Mouse (Mus musculus) c-Kit-negative CD71-positive TER-119-positive erythroid progenitor cells, embryonic 14.5 days (primary cell): ENCODE measurements around the gene Prkcb.

Experiments
- DNase-seq: peaks from one replicate; pipeline ENCODE4 v3.0.0-alpha.2; 2013; ENCODE audit warnings: low read depth, low spot score

Gene Prkcb

GRCm38 (mm10) chr7:122367303-122368007, 78.9 kb downstream of the Prkcb start:
- no peak for DNase-seq

- no peak for DNase-seq
Observed at GRCm38 (mm10) chr7:122370488-122370887, 81.9 kb downstream of the Prkcb start.

GRCm38 (mm10) chr7:122371947-122372346, 83.4 kb downstream of the Prkcb start:
- DNase-seq = no peak

- no peak for DNase-seq
Observed at GRCm38 (mm10) chr7:122372349-122372748, 83.8 kb downstream of the Prkcb start.

- no peak for DNase-seq
Observed at GRCm38 (mm10) chr7:122376845-122377244, 88.3 kb downstream of the Prkcb start.

- no peak for DNase-seq
Observed at GRCm38 (mm10) chr7:122377967-122378366, 89.4 kb downstream of the Prkcb start.

- no peak for DNase-seq
Observed at GRCm38 (mm10) chr7:122378473-122378872, 89.9 kb downstream of the Prkcb start.

DNA sequence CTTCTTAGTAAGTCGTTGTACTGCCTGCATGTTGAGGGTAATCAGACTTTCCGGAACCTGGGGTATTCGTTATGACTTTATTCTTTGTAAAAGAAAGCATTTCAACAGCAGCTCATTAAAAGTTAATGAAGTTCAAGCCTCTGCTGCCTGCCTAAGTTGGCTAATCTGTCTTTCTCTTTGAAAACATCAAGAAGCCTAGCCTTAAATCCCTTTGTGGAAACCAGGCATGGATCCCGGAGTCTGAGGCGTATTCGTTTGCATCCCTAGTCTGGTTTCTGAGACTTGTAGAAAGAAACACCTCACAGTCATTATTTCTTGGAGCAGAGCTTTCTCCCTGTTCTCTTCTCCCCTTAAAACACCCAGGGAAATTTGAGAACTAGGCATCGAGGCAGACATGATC, 90.7 kb downstream of the Prkcb start:
- DNase-seq = no peak

DNA sequence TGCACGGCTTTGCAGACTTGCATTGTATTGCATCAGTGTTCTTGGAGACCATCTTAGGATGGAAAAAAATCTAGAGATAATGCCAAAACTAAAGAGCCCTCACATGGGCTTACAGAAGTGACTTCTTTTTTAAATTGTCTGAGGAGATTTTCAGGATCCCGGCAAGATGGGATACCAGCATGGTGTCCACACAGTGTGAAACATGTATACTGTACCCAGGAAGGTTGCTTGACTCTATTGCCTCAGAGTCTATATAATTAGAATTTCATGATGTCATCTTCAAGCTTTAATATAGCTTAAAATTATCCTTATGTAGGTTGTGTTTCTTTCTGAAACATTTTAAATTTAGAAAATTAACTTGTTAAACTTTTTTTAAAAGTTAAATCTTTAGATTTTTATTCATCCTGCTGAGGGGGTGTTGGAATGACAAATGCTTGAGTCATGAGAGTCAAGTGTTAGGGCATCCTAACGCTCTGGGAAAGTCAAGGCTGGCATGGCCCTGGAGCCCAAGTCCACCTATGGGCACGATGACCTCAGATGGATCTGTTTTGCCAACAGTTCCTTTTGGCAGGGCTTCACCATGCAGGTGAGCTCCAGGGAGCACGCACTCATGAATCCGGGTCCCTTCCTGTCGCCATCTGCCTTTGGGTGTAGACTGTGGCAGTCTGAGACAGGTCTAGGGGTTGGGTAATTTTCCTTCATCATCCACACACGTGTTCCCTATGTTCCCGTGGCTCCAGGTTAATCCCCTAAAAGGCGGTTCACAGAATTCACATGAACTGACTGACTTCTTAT, 92.0 kb downstream of the Prkcb start:
- DNase-seq = no peak

DNA sequence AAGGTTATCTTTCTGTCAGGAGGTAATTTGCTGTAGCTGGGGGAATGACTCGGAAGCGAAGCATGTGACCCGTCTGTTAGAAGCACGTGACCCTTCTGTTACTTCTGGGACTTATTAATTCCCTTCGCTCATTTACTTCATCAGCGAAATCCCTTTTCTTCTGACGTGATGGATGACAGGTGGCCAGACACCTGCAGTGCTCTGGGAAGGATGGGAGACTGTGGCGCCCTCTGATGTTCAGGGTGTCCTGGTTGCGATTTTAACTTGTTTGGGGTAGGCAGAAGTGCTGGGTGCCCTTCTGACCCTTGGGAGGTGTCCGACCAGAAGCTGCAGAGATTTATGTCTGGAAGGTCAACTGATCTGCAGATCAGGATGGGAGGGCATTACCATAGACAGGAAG, 93.0 kb downstream of the Prkcb start:
- no peak for DNase-seq

DNA sequence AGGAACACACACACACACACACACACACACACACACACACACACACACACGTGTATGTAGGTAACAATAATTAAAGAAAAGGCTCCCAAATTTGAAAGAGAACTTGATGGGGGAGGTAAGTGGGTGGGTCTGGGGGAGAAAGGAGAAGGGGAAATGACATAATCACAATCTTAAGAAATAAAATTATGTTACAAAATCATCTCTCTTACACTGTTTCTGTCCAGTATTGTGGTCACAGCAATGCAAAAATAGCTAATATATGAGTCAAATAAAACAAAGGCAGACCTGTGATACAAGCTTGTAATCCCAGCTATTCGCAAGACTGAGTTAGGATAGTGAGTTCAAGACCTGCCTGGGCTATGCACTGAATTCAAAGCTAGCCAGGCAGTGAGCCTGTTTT, 94.7 kb downstream of the Prkcb start:
- no peak for DNase-seq

- DNase-seq = no peak
Observed at GRCm38 (mm10) chr7:122384891-122385290, 96.3 kb downstream of the Prkcb start.

DNA sequence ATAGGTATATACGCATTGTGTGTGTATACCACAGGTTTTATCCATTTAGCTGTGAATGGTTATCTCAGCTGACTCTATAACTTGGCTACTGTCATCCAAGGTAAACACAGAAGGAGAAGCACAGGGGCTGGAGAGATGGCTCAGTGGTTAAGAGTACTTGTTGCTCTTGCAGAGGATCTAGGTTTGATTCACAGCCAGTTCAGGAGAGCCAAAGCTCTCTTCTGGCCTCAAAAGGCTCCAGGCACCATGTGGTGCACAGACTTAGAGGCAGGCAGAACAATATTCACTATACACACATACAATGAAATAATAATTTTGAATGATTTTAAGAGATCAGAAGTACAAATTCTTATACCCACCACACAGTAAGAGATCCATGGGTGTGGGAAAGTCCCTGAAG, 98.0 kb downstream of the Prkcb start:
- DNase-seq = no peak

- no peak for DNase-seq
Observed at GRCm38 (mm10) chr7:122387896-122388295, 99.3 kb downstream of the Prkcb start.

GRCm38 (mm10) chr7:122388858-122389257, 100.3 kb downstream of the Prkcb start:
- DNase-seq = no peak

- DNase-seq = no peak
Observed at GRCm38 (mm10) chr7:122389633-122390032, 101.1 kb downstream of the Prkcb start.

- no peak for DNase-seq
Observed at GRCm38 (mm10) chr7:122390200-122390599, 101.6 kb downstream of the Prkcb start.

GRCm38 (mm10) chr7:122390683-122391082, 102.1 kb downstream of the Prkcb start:
- no peak for DNase-seq

GRCm38 (mm10) chr7:122391382-122391781, 102.8 kb downstream of the Prkcb start:
- DNase-seq = no peak

DNA sequence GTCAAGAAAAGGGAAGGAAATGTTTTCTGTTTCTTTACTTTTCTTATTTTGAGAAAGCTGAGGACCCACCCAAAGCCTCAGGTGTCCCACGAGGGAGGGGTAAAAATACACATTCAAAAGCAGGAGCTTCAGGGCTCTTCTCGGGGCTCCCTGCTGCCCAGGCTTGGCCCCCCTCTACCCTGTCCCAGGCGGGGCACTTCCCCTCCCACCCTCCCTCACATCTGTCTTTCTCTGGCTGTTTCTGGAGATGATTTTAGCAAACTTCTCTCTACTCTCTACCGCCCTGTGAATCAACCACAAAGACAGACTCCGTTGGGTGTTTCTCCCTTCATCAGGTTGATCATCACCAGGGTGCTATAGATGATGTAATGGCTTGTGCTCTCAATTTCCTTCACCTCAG, 105.4 kb downstream of the Prkcb start:
- no peak for DNase-seq

DNA sequence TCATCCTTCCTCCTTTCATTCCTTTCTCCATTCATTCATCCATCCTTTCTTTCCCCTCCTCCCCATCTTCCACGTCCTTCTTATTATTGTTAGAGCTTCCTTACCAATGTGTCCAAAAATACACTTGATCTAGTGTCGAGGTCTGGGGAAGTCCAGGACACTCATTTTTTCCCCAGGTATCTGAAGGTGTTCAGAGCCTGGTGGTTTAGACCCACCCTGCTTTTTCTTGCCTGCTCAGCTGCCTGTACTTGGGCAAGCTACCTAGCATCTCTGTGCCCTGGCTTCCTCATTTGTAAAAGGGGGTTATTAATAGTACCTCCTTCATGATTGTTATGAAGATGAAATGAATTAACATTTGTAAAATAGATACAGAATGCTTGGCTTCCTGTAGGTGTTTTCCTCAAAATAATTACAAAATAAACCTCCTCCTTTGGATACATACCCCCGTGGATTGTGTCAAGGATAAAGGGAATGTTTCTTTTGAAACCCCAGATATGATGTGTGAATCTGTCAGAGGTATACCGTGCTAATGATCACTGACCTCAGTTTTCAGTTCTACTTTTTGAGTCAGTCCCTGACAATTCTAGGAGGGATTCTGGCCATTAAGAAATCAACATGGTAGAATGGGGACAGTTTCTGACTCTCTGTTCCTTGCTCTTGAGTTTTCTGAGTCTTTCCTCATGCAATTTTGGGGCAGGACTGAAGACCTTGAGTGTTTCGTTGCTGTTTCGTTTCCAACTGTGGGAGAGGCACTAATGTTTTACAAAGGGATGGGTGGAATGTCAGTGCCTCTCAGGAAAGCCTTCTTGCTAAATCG, 106.8 kb downstream of the Prkcb start:
- DNase-seq = no peak

GRCm38 (mm10) chr7:122395976-122396315, 107.4 kb downstream of the Prkcb start:
- no peak for DNase-seq
